ENCODE assay signal across 8 mouse cellular contexts in genomic region chr19:14635213-14635928, GRCm38 (mm10). TPM values are rescaled to one million over a fixed set of nuclear protein-coding genes. Genes with fewer than 3 reads are reported as not detected.
DNase-seq lines count a peak whose midpoint lies in the region; ATAC-seq lines count a peak whose summit lies in the region.
"Had no signal": no experiment of that assay in that cellular context is flagged by ENCODE, and none has a peak within 500 bp of the region (broad histone marks: within the 10 kb centered on the region; RNA-seq: fewer than 3 reads in every experiment).

No protein-coding gene starts in this region.

- no peak overlapping the region for H3K27ac ChIP-seq in forebrain, embryonic 14.5 days (ENCODE audit: low read depth, low read length)
- H3K27ac ChIP-seq: neural tube, embryonic 13.5 days had no signal

- no peaks in the 10 kb centered on the region for H3K36me3 ChIP-seq in forebrain, embryonic 14.5 days (ENCODE audit: control insufficient read depth, insufficient read depth, low read length)
- H3K36me3 ChIP-seq: neural tube, embryonic 13.5 days had no signal

- no peak overlapping the region for H3K9ac ChIP-seq in forebrain, embryonic 14.5 days (ENCODE audit: low read length)
- H3K9ac ChIP-seq: neural tube, embryonic 13.5 days had no signal

- WGBS in forebrain, embryonic 14.5 days, result 47% methylated on average over 10 of the region's 10 CpGs

- no peaks in the 10 kb centered on the region; the same call in 1 of the 2 replicates for H3K9me3 ChIP-seq in forebrain, embryonic 14.5 days (replicated peaks; ENCODE audit: control insufficient read depth, low read length)

- no peak for ATAC-seq in inflammation-experienced regulatory T-cells, adult 6 months
- no peak for ATAC-seq in forebrain, embryonic 14.5 days

- H3K4me2 ChIP-seq in forebrain, embryonic 14.5 days (ENCODE audit: low read length), result no peak overlapping the region
- H3K4me2 ChIP-seq: neural tube, embryonic 13.5 days had no signal

- no peaks in the 10 kb centered on the region for H3K4me1 ChIP-seq in forebrain, embryonic 14.5 days (ENCODE audit: control insufficient read depth, insufficient read depth, low read length)

- no peaks in the 10 kb centered on the region for H3K27me3 ChIP-seq in forebrain, embryonic 14.5 days (replicated peaks; ENCODE audit: control insufficient read depth, insufficient read depth, low read length)
- H3K27me3 ChIP-seq: neural tube, embryonic 13.5 days had no signal

- H3K4me3 ChIP-seq in forebrain, embryonic 14.5 days (ENCODE audit: low read depth, low read length), result no peak overlapping the region
- H3K4me3 ChIP-seq: neural tube, embryonic 13.5 days had no signal

- DNase-seq in lung, postnatal 10 days, result peak; percentile 8
- no peak for DNase-seq in lung, postnatal 36 days
- peak; percentile 34 for DNase-seq in embryo, embryonic 11 days
- peak; percentile 8 for DNase-seq in heart, postnatal 4 days
- peak; percentile 13 to 27 for DNase-seq in lung, postnatal 4 days
- DNase-seq in forebrain, embryonic 14.5 days (ENCODE audit: low spot score), result no peak

RNA-seq across cellular contexts. Expression of gene Tle4, which starts 37.5 kb away (rescaled TPM):
- 10 to 100 TPM; 11.9 to 12.3 TPM for total RNA-seq in heart, postnatal 4 days (2021)
- polyA plus RNA-seq in inflammation-experienced regulatory T-cells, adult 6 months (2017; shearing (Covaris generic)), result 10 to 100 TPM; 11.3 to 16.2 (median 15.2) TPM
- polyA plus RNA-seq in forebrain, embryonic 14.5 days (2014; fragmentation: Nextera tagmentation; extraction: Ambion mirVana), result 28.9 and 30.3 TPM in 2 replicates

Comparison
In these comparisons a context has a peak if more than half of its experiments do, and no peak if none do; other contexts are left out.
1. DNase-seq: peak in lung, postnatal 10 days (single experiment), embryo, embryonic 11 days (single experiment), heart, postnatal 4 days (single experiment) and lung, postnatal 4 days (2 of 2); none in lung, postnatal 36 days (single experiment) and forebrain, embryonic 14.5 days (single experiment).